Mouse (Mus musculus): ENCODE measurements at regions not wholly inside any gene's neighbourhood (a gene's known extent, or its start where the extent isn't known, plus 50 kb on each side); places are given as distances from the start of the nearest gene placed in this dataset.

DNA sequence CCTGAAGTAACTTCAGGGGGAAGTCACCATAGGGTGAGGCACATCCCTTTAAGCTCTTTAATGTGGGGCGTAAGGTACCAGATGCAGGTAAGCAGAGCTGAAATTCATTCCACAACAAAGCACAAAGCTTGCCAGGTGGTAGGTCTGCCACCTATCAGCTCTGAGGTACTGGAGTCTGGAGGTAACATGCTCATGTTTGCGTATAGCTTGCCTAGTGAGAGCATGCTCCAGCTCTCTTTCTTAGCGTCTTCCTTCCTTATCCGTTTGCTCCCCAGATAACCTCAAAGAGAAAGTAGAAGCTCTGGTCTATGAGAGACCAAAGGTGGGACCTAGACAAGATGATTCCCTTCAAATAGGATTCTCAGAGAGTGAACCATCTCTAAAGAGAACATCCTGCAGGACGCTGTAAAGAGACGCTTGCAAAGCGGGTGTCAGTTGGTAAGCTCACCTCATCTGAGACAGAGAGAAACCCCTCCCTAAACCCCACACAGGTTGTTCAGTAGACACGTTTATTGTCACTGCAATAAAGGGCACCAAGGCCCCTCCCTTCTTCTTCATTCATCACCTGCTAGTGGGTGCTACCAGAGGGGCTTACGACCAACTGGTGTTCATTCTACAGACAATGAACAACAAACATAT is 347.4 kb upstream of the 3110018I06Rik start:
- H3K9me3 ChIP-seq = no peaks in the 10 kb centered on the region
- no peaks in the 10 kb centered on the region for H3K4me1 ChIP-seq
- no peak overlapping the region for H3K27ac ChIP-seq
- no peak overlapping the region for H3K4me3 ChIP-seq
- 90% methylated on average over 9 of the region's 9 CpGs for WGBS
- no peak for DNase-seq (ENCODE audit: extremely low spot score, low spot score)
- no peaks in the 10 kb centered on the region for H3K36me3 ChIP-seq (replicated peaks)
- H3K27me3 ChIP-seq (ENCODE audit: poor library complexity, severe bottlenecking) = no peaks in the 10 kb centered on the region

DNA sequence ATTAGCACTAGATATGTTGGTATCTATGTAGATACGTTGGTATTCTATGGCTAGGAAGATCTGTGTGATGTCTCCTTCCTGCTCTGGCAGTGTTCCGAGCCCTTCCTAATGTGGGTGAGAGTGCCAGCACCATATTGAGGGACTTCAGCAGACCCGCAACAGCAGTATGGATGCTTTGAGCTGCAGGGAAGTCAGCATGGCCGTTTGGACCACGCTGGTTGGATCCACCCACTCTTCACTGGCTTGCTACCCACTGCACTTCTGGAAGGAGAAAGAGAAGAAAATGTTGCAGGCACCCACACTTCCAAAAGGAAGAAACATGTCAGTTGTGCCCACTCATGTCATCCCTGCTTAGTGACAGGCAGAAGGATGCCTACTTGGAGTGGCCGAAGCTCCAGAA is 346.2 kb upstream of the 3110018I06Rik start:
- Histone ChIP-seq H3K36me3 (replicated peaks) (no peaks in the 10 kb centered on the region), H3K4me1 (no peaks in the 10 kb centered on the region), H3K27me3 (ENCODE audit: poor library complexity, severe bottlenecking) (no peaks in the 10 kb centered on the region), H3K27ac (no peak overlapping the region), H3K4me3 (no peak overlapping the region), H3K9me3 (no peaks in the 10 kb centered on the region)
- DNase-seq (ENCODE audit: extremely low spot score, low spot score) = no peak
- WGBS = 91% methylated on average over 6 of the region's 6 CpGs

DNA sequence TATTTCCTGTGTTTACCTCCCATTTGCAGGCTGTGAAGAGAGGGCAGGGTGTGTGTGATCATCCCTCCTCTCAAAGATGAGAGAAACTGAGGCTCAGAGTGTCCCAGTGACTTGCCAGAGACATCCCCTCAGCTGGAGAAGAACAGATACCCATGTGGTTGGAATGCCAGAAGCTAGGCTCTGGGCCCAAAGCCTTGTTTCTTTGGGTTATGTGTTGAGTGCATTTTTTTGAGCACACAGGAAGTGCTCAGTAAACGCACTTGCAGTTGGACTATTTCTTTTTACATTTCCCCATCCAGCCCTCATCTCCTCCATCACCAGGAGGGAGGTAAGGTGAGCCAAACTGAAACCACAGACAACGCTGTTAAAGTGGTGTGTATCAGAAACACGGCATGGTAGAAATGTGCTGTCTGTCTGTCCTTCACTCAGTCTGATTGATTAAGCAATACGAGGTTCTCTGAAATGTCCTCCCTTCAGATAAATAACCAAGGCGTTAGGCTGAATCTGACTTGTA is 341.8 kb upstream of the 3110018I06Rik start:
- Histone ChIP-seq H3K4me3 (no peak overlapping the region), H3K36me3 (replicated peaks) (no peaks in the 10 kb centered on the region), H3K27me3 (ENCODE audit: poor library complexity, severe bottlenecking) (no peaks in the 10 kb centered on the region), H3K9me3 (no peaks in the 10 kb centered on the region), H3K4me1 (no peaks in the 10 kb centered on the region), H3K27ac (no peak overlapping the region)
- DNase-seq (ENCODE audit: extremely low spot score, low spot score) = no peak
- 91% methylated on average over 5 of the region's 5 CpGs for WGBS

DNA sequence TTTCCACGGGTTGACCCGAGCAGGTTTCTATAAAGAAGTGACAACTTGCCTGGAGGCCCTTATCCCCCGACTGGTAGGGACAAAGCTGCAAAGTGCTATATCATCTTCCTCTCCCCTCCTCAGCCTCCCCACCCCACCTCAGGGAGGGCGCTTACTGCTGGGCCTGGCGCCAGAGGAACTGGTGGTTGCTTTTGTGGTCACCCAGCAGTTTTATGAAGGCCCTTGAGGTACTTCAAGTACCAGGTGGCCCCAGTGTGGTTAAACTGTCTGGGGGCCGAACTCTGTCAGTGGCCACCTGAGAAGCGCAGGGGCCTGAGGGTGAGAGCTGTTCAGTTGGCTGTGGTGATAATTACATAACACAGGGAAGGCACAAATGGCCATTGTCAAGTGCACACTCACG is 340.0 kb upstream of the 3110018I06Rik start:
- WGBS = 87% methylated on average over 8 of the region's 8 CpGs
- no peaks in the 10 kb centered on the region for H3K36me3 ChIP-seq (replicated peaks)

DNA sequence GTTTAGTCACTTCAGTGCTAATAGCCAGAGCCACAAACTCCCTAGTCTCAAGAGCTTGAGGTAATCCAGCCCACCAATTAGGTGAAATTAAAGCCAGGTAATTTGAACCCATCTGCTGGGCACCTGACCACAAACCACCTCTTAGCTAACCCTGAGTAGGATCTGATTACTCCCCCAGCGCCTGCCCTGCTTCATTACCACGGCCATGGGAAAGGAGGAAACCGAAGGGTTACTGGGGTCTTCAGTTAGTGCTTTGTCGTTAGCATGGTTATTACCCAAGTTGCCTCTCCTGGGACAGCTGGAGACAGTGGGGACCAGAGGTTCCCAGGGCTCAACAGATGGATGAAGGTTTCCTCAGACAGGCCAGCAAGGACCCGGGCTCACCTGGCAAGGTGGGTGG is 337.3 kb upstream of the 3110018I06Rik start:
- no peaks in the 10 kb centered on the region for H3K36me3 ChIP-seq (replicated peaks)
- H3K4me3 ChIP-seq = no peak overlapping the region
- DNase-seq (ENCODE audit: extremely low spot score, low spot score) = no peak
- H3K9me3 ChIP-seq = no peaks in the 10 kb centered on the region
- no peak overlapping the region for H3K27ac ChIP-seq
- 80% methylated on average over 5 of the region's 5 CpGs for WGBS
- no peaks in the 10 kb centered on the region for H3K27me3 ChIP-seq (ENCODE audit: poor library complexity, severe bottlenecking)
- no peaks in the 10 kb centered on the region for H3K4me1 ChIP-seq

More for the DNA sequence above, 340.0 kb upstream of the 3110018I06Rik start:
- Histone ChIP-seq H3K27ac (no peak overlapping the region), H3K9me3 (no peaks in the 10 kb centered on the region), H3K27me3 (ENCODE audit: poor library complexity, severe bottlenecking) (no peaks in the 10 kb centered on the region), H3K4me3 (no peak overlapping the region), H3K4me1 (no peaks in the 10 kb centered on the region)
- no peak for DNase-seq (ENCODE audit: extremely low spot score, low spot score)

DNA sequence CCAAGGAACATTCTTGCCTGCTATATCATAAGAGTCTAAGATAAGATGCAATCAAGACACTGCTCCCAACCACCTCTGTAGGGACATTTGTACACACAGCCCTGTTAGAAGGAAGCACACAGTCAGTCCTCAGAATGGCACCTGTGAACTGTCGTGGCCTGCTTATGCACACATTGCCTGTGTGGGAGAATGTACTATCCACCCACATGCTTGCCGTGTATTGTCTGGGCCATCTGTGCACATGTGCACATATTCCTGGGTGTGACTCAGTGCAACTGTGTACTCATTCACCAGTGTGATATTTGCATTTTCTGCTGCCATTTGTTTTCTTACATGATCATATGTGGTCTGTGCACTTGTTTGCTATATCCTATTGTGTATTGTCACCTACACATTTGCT is 333.8 kb upstream of the 3110018I06Rik start:
- peaks cover 6% of the 10 kb centered on the region for H3K4me1 ChIP-seq
- H3K36me3 ChIP-seq (replicated peaks) = no peaks in the 10 kb centered on the region
- no peak for DNase-seq (ENCODE audit: extremely low spot score, low spot score)
- 96% methylated on average over 2 of the region's 2 CpGs for WGBS
- H3K27ac ChIP-seq = no peak overlapping the region
- H3K9me3 ChIP-seq = no peaks in the 10 kb centered on the region
- no peak overlapping the region for H3K4me3 ChIP-seq
- no peaks in the 10 kb centered on the region for H3K27me3 ChIP-seq (ENCODE audit: poor library complexity, severe bottlenecking)

DNA sequence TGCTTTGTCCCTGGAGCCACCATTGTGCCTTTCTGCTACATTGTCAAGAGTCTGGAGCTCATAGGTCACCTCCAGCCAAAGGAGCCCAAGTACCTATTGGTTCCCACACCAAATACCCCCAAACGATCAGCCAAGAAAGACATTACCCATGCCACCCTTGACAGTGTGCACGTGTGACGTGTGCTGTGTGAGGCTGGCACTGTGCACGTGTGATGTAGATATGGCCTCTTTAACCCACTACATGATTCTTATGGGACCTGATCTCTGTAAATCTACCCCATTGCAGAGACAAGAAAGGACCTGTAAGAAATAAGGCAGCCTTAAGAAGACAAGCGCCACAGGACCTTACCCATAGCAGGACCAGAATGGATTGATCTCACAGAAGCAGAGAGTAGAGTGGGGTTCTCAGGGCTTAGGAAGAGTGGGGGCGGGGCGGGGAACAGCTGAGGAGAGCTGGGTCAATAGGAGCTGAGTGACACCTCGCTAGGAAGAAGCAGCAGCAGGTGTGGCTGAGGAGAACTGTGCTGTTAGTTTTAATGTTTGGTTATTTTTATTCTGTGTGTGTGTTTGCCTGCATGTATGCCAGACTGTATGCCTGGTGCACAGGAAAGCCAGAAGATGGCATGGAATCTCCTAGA is 331.5 kb upstream of the 3110018I06Rik start:
- WGBS = 80% methylated on average over 8 of the region's 8 CpGs
- Histone ChIP-seq H3K27me3 (ENCODE audit: poor library complexity, severe bottlenecking) (no peaks in the 10 kb centered on the region), H3K4me1 (peaks cover 27% of the 10 kb centered on the region), H3K4me3 (no peak overlapping the region), H3K27ac (no peak overlapping the region), H3K36me3 (replicated peaks) (no peaks in the 10 kb centered on the region), H3K9me3 (no peaks in the 10 kb centered on the region)
- DNase-seq (ENCODE audit: extremely low spot score, low spot score) = no peak

DNA sequence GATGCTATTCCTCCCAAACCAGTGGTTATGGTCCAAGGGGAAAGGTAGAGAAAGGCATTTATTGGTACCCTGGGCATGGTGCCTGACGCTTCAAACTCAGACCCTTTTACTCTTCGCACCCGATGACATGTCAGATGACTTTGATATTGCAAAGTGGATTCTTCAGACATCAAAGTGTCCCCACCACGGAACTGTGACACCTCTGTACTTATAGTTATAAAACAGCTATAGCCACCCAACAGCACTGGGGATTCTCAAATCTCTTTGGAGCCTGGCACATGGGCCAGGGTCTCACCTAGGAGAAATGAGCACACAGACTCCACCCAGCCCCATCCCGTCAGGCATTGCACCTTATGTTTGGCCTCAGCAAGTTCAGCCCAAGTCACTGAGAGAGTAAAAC is 329.3 kb upstream of the 3110018I06Rik start:
- no peak overlapping the region for H3K27ac ChIP-seq
- no peaks in the 10 kb centered on the region for H3K36me3 ChIP-seq (replicated peaks)
- H3K4me1 ChIP-seq = peaks cover 36% of the 10 kb centered on the region
- H3K27me3 ChIP-seq (ENCODE audit: poor library complexity, severe bottlenecking) = no peaks in the 10 kb centered on the region
- no peak overlapping the region for H3K4me3 ChIP-seq
- no peaks in the 10 kb centered on the region for H3K9me3 ChIP-seq
- DNase-seq (ENCODE audit: extremely low spot score, low spot score) = no peak
- WGBS = 83% methylated on average over 5 of the region's 5 CpGs

DNA sequence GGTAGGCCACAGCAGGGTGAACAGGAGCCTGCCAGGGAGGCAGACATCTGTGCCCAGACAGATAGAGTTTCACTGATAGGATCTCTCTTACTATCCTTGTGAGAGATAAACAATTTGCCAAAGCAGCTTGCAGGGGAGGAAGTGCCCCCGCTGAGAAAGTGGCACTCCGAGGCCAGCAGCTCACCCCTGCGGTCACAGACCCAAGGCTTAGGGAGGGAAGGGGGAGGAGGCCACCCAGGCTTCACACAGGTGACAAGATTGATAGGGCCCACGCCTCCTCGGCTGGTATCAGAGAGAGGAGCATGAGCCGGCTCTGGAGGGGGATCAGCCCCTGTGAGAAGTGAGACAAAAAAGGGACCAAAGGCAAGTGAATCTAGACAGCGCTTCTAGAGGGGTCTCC is 328.3 kb upstream of the 3110018I06Rik start:
- Histone ChIP-seq H3K9me3 (no peaks in the 10 kb centered on the region), H3K27ac (0 out of 2 replicates have a peak overlapping the region, but pooled peaks have one; percentile 8), H3K4me3 (no peak overlapping the region), H3K4me1 (peaks cover 36% of the 10 kb centered on the region), H3K36me3 (replicated peaks) (no peaks in the 10 kb centered on the region), H3K27me3 (ENCODE audit: poor library complexity, severe bottlenecking) (no peaks in the 10 kb centered on the region)
- DNase-seq (ENCODE audit: extremely low spot score, low spot score) = no peak
- WGBS = 6% methylated on average over 7 of the region's 7 CpGs

DNA sequence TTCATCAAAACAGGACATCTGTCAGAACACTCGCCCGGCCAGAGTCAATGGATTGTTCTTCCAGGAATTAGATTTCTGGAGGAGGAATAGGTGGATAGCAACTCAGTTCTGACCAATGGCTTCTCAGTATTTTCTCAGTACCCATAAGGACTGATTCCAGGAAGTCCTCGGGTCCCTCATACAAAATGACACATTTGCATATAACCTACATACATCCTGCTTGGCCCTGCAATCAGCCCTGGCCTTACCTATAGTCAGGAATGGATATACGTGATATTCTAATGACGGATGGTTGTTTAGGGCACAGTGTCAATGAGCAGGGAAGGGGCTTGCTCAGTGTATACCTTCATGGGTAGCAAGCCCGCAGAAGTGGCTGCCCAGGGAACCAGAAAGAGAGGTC is 327.8 kb upstream of the 3110018I06Rik start:
- Histone ChIP-seq H3K9me3 (no peaks in the 10 kb centered on the region), H3K27me3 (ENCODE audit: poor library complexity, severe bottlenecking) (no peaks in the 10 kb centered on the region), H3K4me3 (no peak overlapping the region), H3K4me1 (peaks cover 39% of the 10 kb centered on the region), H3K27ac (0 out of 2 replicates have a peak overlapping the region, but pooled peaks have one; percentile 8), H3K36me3 (replicated peaks) (no peaks in the 10 kb centered on the region)
- 61% methylated on average over 6 of the region's 6 CpGs for WGBS
- no peak for DNase-seq (ENCODE audit: extremely low spot score, low spot score)

DNA sequence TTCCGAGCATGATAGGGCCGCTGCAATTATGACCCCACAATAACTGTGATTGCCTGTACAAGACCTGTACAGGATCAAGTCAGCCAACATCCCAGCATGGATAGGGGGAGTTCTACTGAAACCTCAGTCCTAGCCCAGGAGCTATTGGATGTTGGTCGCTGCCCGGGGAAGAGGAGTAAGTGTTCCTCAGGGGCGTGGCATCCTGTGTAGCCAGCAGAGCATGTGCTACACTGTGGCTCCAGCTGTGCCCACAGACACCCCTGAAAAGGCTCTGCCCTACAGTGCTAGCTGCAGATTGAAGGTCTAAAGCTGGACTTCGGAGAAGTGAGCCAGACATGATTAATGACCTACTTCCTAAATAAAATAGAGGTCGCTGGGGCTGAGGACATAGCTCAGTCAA is 317.5 kb upstream of the 3110018I06Rik start:
- no peaks in the 10 kb centered on the region for H3K36me3 ChIP-seq (replicated peaks)
- H3K4me1 ChIP-seq = no peaks in the 10 kb centered on the region
- no peaks in the 10 kb centered on the region for H3K9me3 ChIP-seq
- DNase-seq (ENCODE audit: extremely low spot score, low spot score) = no peak
- no peak overlapping the region for H3K4me3 ChIP-seq
- H3K27me3 ChIP-seq (ENCODE audit: poor library complexity, severe bottlenecking) = no peaks in the 10 kb centered on the region
- no peak overlapping the region for H3K27ac ChIP-seq
- 89% methylated on average over 7 of the region's 7 CpGs for WGBS

DNA sequence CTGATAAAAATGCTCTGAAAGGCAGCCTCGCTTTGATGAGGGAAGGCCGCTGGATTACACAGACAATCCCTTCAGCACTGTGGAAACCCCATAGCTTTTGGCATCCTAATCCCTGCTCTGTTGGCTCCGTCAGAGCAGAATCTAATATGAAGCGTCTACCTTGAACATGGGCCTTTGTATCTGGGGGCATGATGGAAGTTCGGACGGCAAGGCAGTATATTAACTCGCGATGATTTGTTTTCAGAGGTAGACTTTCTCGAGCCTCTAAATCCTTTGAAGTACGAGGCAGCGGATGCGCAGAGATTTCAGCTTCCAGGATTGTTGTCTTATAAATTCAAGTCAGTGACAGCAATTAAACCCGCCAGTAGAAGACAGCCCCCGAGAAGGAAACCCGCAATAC is 316.8 kb upstream of the 3110018I06Rik start:
- no peaks in the 10 kb centered on the region for H3K4me1 ChIP-seq
- H3K27me3 ChIP-seq (ENCODE audit: poor library complexity, severe bottlenecking) = no peaks in the 10 kb centered on the region
- H3K36me3 ChIP-seq (replicated peaks) = no peaks in the 10 kb centered on the region
- no peak overlapping the region for H3K27ac ChIP-seq
- no peaks in the 10 kb centered on the region for H3K9me3 ChIP-seq
- H3K4me3 ChIP-seq = no peak overlapping the region
- 81% methylated on average over 15 of the region's 15 CpGs for WGBS
- DNase-seq (ENCODE audit: extremely low spot score, low spot score) = no peak

DNA sequence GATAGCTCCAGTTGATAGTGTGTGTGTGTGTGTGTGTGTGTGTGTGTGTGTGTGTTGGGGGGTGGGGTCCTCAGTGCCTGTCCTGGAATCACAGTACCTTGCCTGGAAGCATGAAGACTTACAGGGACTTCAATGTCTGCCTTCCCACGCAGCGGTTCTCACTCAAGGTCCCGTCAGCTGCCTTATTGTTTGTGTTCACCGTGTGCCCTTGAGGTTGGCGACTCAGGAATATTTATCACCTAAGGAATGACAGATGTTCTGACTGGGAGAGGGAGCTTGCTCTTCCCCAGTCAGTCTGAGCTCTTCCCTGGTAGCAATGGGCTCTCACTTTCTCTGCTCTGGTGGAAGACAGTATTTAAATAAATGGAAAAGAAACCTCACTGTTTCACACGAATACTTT is 309.8 kb upstream of the 3110018I06Rik start:
- H3K27me3 ChIP-seq (ENCODE audit: poor library complexity, severe bottlenecking) = no peaks in the 10 kb centered on the region
- peaks cover 9% of the 10 kb centered on the region for H3K4me1 ChIP-seq
- no peak for DNase-seq (ENCODE audit: extremely low spot score, low spot score)
- H3K9me3 ChIP-seq = no peaks in the 10 kb centered on the region
- no peak overlapping the region for H3K4me3 ChIP-seq
- 85% methylated on average over 6 of the region's 6 CpGs for WGBS
- H3K27ac ChIP-seq = no peak overlapping the region
- H3K36me3 ChIP-seq (replicated peaks) = no peaks in the 10 kb centered on the region

All from forebrain, embryonic 10.5 days (tissue).